Mouse (Mus musculus): Measurements from ENCODE around the gene Galr2.
A peak's percentile ranks its signal among the peaks of the same experiment; 100 is the strongest.

Gene Galr2

DNA sequence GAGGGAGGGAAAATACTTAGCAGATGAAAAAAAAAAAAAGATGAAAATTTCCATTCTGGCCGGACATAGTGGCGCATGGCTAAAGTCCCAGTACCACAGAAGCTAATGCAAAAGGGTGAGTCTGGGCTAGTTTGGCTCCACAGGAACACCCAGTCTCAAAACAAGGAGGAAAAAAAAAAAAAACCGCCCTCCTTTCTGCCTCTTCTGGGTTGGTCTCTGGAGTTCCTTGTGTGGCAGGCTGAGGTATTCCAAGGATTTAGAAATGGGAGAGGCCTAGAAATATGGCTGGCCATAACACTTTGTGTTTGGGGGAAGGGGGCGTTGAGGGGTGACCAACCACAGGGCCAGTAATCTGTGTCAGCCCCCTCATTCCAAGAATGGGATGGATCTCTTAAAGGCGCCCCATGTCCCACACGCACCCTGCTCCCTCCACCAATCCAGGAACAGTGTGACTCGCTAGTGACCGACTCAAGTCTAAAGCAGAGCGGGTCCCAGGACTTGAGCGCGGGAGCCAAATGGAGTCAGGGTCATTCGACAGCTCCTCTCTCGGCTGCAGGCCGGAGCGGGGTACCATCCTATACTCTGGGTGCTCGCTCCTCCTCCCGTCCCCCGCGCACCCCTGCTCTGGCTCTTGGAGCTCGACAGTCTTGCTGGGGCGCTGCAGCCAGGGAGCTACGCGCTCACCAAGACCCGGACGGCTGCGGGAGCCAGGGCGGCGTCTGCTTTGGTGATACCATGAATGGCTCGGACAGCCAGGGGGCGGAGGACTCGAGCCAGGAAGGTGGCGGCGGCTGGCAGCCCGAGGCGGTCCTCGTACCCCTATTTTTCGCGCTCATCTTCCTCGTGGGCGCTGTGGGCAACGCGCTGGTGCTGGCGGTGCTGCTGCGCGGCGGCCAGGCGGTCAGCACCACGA is at the start of gene Galr2:
Gene Galr2, plus strand, starts transcription at position 189 of the 913 bp plus-strand sequence.
- no peak for DNase-seq

DNA sequence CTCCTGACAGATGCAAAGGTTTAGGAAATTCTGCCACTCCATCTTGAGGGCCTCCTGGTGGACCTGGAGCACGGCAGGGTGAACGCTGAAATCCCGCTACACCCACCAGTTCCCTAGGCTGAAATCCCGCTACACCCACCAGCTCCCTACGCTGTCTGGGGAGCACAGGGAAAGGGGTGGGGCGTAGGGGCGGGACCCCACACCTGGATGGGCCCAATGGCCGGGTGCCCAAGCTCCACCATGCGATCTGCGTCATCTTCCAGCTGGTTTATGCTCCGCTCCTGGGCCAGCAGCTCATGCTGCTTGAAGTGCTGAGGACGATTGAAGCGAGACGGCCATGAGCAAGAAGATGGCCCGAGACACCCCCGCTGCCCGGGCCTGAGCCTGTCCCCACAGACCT is 48.3 kb upstream of the Galr2 start:
- no peak for DNase-seq

DNA sequence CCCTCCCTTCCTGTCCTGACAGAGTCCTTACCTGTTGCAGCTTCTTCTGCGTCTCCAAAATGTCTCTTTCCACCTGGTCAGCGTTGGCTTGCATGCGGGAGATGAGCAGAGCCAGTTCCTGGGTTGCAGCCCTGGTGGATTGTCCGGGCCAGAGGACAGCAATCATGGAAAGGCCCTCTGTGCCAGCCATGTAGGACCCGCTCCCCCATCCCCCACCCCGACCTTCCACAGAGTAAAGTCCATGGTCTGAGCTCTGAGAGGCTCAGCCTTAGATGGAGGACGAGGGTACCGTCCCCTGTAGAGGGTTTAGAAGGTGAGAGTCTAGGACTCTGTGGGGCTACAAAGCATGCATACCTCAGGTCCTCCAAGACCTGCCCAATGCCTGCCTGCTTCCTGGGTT is 45.8 kb upstream of the Galr2 start:
- no peak for DNase-seq

DNA sequence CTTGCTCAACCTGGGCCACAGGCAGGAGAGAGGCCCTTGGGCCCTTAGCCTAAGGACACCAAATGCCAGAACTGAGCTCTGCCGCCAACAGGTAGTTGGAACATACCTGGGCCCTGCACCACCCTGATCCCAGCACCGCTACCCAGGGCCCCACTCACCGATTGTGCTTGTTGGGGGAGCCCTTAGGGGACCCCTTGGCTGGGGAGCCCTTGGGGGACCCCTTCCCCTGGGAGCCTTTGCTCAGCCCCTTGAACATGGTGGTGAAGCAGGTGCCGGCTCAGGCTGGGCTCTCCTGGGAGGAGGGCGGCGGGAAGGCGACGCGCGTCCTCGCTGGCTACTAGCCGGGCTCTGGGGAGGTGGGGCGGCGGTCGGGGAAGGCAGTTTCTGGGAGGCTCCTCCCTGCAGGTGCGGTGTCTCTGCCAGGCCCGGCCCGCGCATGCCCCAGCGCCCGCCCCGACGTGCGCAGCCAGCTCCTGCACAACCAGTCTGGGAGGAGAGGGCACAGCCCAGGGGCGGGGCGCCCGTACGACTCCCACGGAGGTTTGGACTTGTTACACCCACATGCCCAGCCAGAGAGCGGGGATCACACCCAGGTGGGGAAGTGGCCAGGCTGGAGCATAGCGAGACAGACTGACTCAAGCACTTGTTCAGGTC is 42.9 kb upstream of the Galr2 start, which contains the start of gene Evpl:
Gene Evpl, minus strand, starts transcription at position 336 of the 654 bp plus-strand sequence.
- DNase-seq, result no peak

DNA sequence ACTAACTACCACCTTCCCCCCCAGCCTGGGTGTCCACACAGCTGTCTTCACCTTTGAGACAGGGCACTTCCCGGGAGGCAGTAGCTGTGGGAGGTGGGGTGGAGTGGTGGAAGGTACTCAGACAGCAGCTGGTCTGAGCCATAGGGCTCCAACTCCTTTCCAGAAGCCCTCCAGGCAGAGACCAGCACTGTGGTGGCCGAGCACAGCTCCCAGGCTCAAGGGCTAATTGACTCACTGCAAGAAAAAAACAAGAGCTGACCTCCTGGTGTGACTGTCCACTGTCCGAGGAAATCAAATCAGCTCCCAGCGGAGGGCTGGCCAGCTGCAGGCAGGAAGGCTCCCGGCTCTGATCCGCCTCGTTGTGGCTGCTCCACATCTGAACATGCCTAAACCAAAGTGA is 40.9 kb upstream of the Galr2 start:
- DNase-seq, result no peak

DNA sequence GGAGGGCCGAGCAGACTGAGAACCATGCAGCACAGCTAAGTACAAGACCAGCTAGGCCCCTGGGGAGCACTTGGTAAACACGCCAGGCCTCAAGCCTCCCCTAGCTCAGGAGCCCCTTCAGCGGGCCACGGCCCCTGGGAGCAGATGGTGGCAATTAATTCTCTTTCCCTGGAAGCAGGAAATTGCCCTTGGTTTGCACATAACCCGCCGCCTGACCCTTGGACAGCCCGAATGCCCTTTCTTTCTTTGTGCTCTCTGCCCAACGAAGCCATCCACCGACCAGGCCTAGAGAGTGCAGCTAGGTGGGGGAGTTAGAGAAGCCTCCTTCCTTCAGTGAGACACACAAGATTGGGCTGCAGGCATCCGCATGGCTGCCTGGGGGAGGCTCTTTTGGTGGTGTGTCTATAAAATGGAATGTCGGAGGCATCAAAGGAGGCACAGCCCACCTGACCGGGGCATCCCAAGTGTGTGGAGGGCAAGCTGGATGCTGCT is 38.9 kb upstream of the Galr2 start:
- no peak for DNase-seq

DNA sequence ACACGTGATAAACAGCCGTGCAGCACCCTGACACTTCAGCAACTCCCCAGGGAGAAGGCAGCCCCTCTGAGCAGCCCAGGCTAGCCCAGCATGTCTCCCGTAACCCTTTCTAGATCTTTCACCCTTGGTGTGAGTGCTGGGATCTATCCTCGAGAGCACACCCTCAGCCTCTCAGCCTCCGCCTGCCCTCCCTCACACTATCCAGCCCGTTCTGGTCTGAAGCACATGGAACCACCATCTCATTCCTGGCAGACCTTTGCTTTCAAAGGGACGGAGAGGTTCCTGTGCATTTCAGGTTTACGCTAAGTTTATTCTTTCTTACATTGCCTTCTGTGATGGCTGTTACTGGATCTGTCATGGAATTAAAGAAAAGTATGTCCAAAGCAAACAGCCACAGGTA is 36.2 kb upstream of the Galr2 start:
- DNase-seq, result no peak

DNA sequence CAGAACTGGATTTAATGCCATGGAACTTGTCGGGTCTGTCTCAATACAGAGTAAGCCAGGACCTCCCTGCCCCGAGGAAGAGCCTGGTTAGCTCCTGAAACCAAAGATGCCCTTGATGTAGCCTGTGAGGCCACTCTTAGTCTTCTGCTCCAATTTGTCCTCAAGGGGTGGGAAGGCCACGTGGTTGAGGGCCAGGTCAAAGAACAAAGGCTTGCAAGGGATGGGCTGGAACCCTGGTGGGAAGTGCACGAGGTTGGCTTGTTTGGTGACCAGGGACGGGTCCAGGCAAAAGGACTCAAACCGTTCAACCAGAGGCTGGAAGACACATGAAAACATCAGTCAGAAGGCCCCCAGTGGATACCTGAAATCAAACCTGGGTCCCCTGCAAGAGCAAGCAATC is 35.1 kb upstream of the Galr2 start:
- DNase-seq, result no peak

DNA sequence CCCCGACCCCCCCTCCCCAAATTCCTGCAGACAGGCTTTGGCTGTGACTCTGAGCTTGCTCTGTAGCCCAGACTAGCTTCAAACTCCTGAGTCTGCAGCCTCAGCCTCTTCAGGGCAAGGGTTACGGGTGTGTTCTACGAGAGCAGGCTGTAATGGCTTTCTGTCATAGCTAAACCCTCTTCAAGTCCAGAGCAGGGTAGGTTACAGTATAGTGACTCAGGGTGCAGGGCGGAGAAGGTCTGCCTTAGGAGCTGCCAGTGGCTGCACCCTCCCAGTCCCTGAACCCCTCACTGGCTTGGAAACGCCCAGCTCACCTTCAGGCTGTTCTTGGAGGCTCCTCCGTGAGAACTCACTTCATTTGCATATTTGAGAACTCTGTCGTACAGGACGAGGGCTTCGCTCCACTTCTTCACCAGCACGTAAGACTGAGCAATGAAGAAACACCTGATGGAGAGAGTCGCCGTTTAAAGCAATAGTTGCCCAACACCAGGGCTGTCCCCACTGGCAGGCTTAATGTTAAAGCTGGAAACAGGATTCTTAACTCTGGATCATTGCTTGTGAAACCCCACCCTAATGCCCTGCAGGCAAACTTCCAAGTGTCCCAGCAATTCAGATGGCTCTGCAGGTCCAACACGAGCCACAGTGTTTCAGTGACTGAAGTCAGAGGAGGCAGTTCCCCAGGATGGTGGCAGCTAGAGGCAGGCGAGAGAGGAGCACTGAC is 33.1 kb upstream of the Galr2 start:
- DNase-seq, result no peak

DNA sequence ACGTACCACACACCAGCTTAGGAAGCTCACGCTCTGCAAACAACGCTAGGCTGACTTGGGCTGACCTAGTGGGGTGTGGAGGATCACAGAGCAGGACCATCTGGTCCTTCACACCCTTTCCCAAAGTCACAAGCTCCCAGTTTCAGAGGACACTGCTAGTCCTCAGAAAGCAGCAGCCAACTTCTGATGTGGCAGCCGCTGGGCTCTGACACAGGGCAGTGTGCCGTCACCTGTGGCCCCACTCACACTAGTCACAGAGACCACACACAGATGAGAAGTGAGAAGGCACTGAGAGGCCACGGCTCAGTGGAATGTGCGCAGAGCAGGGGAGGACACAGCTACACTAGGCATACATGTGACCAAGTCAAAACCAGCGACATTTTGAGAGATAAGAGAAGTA is 29.8 kb upstream of the Galr2 start:
- no peak for DNase-seq

DNA sequence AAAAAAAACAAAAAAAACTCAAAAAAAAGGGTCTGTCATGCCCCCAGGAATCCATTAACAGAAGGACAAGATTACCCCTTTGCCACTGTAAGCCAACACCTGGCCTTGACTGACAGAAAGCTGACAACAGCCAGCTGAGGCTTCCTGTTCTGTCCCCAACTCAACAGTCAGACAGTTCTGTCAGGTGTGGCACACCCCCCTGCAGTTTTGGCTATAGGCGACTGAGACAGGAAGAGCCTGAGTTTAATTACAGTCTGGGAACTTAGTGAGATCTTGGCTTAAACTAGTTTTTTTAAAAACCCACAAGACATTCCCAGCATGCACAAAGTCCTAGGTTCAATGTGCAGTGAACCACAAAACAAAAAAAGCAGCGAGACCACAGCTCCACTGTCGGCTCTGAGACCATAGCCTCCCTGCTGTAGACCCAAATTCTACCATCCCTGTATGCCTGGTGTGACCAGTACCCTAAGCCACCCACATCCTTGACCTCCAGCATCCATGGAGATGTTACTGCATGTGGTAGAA is 27.6 kb upstream of the Galr2 start:
- no peak for DNase-seq

DNA sequence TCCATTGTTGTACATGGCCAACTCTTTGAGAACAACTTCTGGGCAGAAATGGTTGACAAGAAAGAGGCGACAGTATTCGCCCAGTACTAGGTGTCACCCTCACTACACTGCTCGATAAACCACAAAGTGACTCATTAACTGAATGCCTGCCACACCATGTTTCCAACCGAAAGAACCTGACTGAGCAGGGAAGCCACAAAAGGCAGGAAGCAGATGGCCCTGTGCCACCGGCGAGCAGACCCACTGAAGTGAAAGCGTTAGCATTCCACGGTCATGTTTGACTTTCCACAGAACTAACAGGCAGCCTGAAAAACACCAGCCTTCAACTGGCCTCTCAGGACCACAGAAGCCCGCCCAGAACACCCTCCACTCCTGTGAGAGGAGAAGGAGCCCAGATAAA is 26.1 kb upstream of the Galr2 start:
- DNase-seq, result no peak

DNA sequence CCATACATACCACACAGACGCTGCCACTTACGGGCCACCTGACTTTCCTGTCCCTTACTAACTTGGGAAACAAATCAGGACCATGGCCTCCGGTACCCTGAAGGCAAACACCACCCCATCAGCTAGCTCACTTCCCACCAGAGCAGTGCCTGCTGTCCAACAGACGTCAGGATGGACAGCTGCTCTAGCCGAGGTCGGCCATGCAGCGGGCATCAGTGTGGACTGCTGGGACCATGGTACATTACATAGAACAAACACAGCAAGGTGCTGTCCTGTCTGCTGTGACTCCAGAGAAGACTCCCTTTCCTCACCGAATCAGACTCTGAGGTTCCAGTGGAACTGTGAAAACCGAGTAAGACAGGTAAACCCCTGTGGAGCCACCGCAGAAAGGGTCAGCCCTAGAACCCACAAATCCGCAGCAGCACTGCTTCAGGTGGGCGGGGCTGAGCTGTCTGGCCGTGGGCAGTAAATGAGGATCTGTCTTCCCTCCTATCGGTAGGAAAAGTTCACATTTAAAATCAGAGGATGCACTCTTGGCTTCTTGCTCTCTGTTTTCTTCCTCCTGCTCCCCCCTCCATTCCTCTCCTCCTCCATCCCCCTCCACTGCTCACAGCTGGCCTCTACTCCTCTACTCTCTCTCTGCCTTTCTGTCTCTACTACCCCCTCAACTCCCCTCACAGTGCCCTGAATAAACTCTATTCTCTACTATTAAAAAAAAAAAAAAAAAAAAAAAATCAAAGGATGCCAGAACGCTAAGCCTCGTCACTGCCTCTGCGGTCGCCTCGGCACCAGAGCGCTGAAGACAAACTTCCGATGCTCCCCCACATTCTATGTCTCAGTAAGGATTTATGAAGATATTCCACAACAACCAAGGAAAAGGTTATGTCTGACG is 25.4 kb upstream of the Galr2 start:
- no peak for DNase-seq

DNA sequence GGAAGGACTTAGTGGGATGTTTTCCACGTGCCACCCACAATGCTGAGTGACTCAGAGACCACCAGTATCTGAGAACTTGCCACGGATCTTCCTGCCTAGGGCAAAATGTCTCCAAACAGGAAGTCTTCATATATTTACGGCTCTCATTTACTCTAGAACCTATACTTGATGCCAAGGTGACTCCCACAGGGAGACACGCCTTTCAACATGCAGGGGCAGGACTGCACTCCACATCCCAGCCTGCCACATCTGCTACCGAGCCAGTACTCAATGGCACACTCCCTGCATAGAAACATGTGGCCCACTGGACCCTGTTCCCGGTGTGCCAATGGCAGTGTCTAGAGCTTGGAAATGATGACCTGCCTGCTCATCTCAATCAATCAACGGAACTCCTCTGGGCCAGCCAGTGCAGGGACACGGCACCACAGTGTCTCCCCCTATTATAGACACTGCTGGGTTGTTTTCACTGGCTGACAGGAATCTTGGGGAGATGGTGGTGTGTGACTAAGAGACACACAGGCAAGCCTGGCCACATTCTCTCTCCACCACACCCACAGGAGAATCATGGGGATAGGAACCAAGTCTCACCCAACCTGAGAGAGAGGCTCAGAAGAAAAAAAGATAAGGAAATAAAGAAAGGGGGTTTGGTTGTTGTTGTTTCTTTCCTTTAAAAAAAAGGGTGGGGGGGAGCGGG is 24.6 kb upstream of the Galr2 start:
- DNase-seq, result peak; percentile 12

DNA sequence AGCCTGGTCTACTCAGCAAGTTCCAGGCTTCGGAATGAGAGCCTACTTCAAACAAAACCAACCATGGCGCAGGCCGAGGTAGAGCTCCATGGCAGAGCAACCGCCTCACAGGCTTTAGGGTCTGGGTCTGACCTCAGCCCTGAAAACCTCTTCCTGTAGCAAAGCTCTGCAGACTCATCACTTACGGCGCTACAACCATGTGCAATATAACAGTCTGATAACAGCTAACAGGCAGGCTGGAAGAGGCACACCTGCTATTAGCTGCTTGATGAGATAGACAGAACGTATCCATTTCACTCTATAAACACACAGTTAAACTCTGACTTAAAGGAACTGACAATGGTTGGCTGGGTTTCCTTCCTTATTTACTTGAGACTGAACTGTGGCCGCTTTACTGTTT is 21.3 kb upstream of the Galr2 start:
- no peak for DNase-seq

DNA sequence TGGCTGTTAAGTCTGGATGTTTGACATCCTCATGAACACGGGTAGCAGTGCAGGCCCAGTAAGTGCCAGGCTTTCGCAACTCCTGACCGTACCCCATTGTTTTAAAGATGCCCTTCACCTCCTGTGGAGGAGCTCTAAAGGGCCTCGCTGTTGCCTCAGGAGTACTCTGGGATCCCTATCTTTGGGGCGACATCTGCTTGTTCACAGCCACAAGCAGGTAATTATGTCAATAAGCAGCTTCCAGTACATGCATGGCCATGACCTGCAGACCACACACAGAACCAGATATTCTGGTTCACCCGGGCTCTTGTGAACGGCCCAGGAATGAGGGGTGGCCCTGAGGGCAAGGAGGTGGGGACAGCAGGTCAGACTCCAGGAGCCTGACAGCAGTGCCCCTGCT is 20.5 kb upstream of the Galr2 start:
- no peak for DNase-seq

DNA sequence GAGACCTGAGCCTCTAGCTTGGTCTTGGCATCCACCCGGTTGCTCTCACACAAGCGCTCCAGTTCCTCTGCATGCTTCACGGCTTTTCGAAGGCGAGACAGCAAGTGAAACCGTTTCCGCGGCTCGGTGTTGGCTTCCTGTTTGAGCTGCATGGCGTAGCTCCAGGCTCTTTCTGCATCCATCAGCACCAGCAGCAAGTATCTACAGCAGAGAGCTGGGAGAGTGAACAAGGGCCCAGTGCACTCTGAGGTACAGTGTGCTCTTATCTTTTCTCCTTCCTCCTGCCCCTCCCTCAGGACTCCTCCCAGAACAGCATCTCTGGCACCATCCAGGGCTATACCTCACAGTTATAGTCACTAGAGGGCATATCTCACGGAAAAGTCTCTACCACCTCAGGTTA is 15.4 kb upstream of the Galr2 start:
- peak; percentile 30 for DNase-seq

DNA sequence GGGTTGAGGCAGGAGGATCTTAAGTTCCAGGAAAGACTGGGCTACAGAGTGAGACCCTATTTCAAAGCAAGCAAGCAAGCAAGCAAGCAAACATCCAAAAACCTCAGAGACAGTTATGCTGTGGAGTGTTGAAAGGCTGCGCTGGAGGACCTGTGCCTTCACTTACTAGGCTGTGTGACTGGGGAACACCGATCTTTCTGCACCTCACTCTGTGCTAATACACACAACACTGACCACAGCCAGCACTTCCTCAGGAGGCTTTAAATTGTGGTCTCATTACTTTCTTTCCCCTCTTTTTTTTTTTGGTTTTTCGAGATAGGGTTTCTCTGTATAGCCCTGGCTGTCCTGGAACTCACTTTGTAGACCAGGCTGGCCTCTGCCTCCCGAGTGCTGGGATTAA is 14.9 kb upstream of the Galr2 start:
- DNase-seq, result no peak

DNA sequence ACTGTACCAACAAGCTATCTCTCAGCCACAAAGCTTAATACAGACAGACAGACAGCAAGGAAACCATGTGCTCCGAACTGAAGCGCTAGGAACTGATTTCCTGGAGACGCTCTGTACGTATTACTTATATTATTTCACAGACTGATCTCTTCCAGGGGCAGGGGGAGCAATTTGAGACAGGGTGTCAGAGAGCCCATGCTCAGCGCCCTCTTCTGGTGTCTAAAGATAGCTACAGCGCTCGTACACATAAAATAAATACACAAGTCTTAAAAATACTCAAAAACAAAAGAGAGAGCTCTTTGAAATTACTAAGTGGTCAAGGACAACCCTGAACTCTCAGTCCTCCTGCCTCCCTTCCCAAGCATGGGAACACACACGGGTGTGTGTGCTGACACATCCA is 13.1 kb upstream of the Galr2 start:
- DNase-seq, result no peak

DNA sequence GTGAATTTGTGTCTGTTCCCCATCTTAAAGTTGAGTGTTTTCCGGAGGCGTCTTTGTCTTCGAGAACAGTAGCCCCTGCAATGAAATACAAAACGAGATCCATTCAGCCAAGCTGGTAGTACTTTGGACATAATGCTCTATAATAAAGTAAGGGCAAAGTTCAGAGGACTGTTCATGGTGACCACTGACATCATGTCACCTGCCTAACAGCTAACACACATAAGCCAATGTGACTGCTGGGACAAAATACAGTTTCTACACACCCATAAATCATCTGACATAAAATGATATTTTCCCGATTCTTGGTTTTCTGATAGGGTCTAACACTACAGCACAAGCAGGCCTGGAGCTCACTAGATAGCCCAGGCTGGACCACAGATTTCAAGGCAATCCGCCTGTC is 12.4 kb upstream of the Galr2 start:
- DNase-seq, result no peak

DNA sequence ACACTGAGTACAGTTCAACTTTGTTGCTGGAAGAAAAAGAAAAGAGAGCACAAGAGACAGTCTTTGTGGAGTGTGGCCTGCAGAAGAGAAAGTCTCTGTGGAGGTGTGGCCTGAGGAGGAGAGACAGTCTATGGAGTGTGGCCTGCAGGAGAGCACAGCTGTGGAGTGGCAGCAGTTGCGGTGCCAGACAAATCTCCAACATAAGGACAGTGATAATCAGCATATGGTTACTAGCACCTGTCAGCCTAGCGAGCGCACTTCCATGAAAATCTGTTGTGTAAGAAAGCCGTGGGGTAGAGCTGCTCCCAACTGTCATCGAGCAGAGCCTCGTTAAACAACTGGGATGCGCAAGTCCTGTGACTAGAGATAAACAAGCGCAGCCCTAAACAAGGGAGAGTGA is 11.2 kb upstream of the Galr2 start:
- DNase-seq, result no peak
